Mouse (Mus musculus) CH12.LX (cell line): ENCODE results near the gene Nup205.

Experiments
- CTCF ChIP-seq, 2 experiments: IDR thresholded peaks in 1 of 2; conservative IDR thresholded peaks in 1 of 2; 2 replicates each; pipeline ENCODE4 v1.5.1; 2011 to 2012; ENCODE audit warnings: low read depth in 2 of 2, low read length in 2 of 2, improper control_type of control experiment in 1 of 2, inconsistent platforms in 1 of 2, mild to moderate bottlenecking in 1 of 2, moderate library complexity in 1 of 2
- EP300 ChIP-seq: IDR thresholded peaks from 2 replicates; pipeline ENCODE4 v1.6.1; 2011; ENCODE audit warnings: low read length, improper control_type of control experiment
- HCFC1 ChIP-seq: IDR thresholded peaks from 2 replicates; pipeline ENCODE4 v1.6.1; 2012; ENCODE audit warnings: low read depth, mild to moderate bottlenecking, inconsistent platforms, low read length, improper control_type of control experiment
- MEF2A ChIP-seq: IDR thresholded peaks from 2 replicates; pipeline ENCODE4 v1.6.1; 2014; ENCODE audit warnings: low read depth, mild to moderate bottlenecking, inconsistent platforms, low read length, improper control_type of control experiment, borderline replicate concordance
- MXI1 ChIP-seq: IDR thresholded peaks from 2 replicates; pipeline ENCODE4 v1.6.1; 2011; ENCODE audit warnings: mild to moderate bottlenecking, low read depth, low read length, improper control_type of control experiment
- NELFE ChIP-seq: IDR thresholded peaks from 2 replicates; pipeline ENCODE4 v1.6.1; 2011; ENCODE audit warnings: low read depth, low read length, improper control_type of control experiment
- POLR2A ChIP-seq: IDR thresholded peaks from 2 replicates; pipeline ENCODE4 v1.6.1; 2011; ENCODE audit warnings: low read depth, mild to moderate bottlenecking, improper control_type of control experiment, low read length
- POLR2AphosphoS2 ChIP-seq: IDR thresholded peaks from 2 replicates; pipeline ENCODE4 v1.6.1; 2011; ENCODE audit warnings: low read depth, low read length, improper control_type of control experiment
- TBP ChIP-seq: conservative IDR thresholded peaks from 2 replicates; pipeline ENCODE4 v1.6.1; 2011; ENCODE audit warnings: low read depth, low read length, improper control_type of control experiment
- UBTF ChIP-seq: IDR thresholded peaks from 2 replicates; pipeline ENCODE4 v1.6.1; 2012; ENCODE audit warnings: low read depth, mild to moderate bottlenecking, inconsistent platforms, low read length, improper control_type of control experiment, moderate library complexity
- ZMIZ1 ChIP-seq: IDR thresholded peaks from 2 replicates; pipeline ENCODE4 v1.6.1; 2012; ENCODE audit warnings: low read depth, mild to moderate bottlenecking, inconsistent platforms, low read length, improper control_type of control experiment

- TF ChIP-seq EP300: no peak
- TF ChIP-seq CTCF (conservative IDR thresholded peaks at IDR 0.05 in 1 of 2, IDR thresholded peaks at IDR 0.05 in 1 of 2; ENCODE audit: low read depth in 2 of 2, low read length in 2 of 2): no peak
- TF ChIP-seq POLR2A: no peak
- TF ChIP-seq HCFC1: no peak
- TF ChIP-seq NELFE: no peak
- no peak for TF ChIP-seq MXI1
- no peak for TF ChIP-seq UBTF
- no peak for TF ChIP-seq TBP
- TF ChIP-seq POLR2AphosphoS2: no peak
- no peak for TF ChIP-seq MEF2A
- TF ChIP-seq ZMIZ1: no peak
Observed at GRCm38 (mm10) chr6:35279306-35279705, 102.1 kb downstream of the Nup205 start.
